Mouse (Mus musculus) kidney, embryonic 15.5 days (tissue): Measurements from ENCODE around the gene Itpr1. TPM values are rescaled to one million over a fixed set of nuclear protein-coding genes. Genes with fewer than 3 reads are reported as not detected.
A peak's percentile ranks its signal among the peaks of the same experiment; 100 is the strongest.

Experiments used
- ATAC-seq: fragments of 200-750 bp; cut with Nextera tagmentation; replicated peaks from 2 replicates; pipeline ENCODE4 v1.8.0; 2017; ENCODE audit warnings: moderate TSS enrichment; ENCODE audit not compliant: low FRiP score
- H3K27ac ChIP-seq: fragments of 300-500 bp; sonication (generic); 2 replicates; pipeline ENCODE4 v1.5.1; 2015; ENCODE audit warnings: mild to moderate bottlenecking, inconsistent platforms
- H3K27me3 ChIP-seq: fragments of 300-500 bp; sonication (generic); 2 replicates; pipeline ENCODE4 v1.6.1; 2015; ENCODE audit warnings: inconsistent platforms
- H3K36me3 ChIP-seq: fragments of 300-500 bp; sonication (generic); 2 replicates; pipeline ENCODE4 v1.6.1; 2015; ENCODE audit warnings: inconsistent platforms
- H3K4me1 ChIP-seq: fragments of 300-500 bp; sonication (generic); 2 replicates; pipeline ENCODE4 v1.6.1; 2015; ENCODE audit warnings: inconsistent platforms
- H3K4me2 ChIP-seq: fragments of 300-500 bp; sonication (generic); 2 replicates; pipeline ENCODE4 v1.6.1; 2015; ENCODE audit warnings: moderate library complexity, mild to moderate bottlenecking, inconsistent platforms
- H3K4me3 ChIP-seq: fragments of 300-500 bp; sonication (generic); replicated peaks from 2 replicates; pipeline ENCODE4 v1.5.1; 2015; ENCODE audit warnings: mild to moderate bottlenecking, inconsistent platforms
- H3K9ac ChIP-seq: fragments of 300-500 bp; sonication (generic); 2 replicates; pipeline ENCODE4 v1.6.1; 2015; ENCODE audit warnings: mild to moderate bottlenecking, inconsistent platforms
- H3K9me3 ChIP-seq: fragments of 300-500 bp; sonication (generic); replicated peaks from 2 replicates; pipeline ENCODE4 v1.6.1; 2016; ENCODE audit warnings: inconsistent platforms
- WGBS: fragments of 180-500 bp; shearing (Covaris S2); methylation state at CpG from one replicate; pipeline ENCODE4 v1.1.7; 2015; ENCODE audit warnings: mixed read lengths; 5-methylcytosine and 5-hydroxymethylcytosine counted together
- polyA plus RNA-seq: library from polyadenylated mRNA; unstranded; fragments of >200 nt; fragmentation: Nextera tagmentation; extraction: Ambion mirVana; gene quantifications from 2 replicates; pipeline ENCODE4 v1.2.1, GENCODE M21; 2015

Itpr1 gene
- polyA plus RNA-seq, 1 experiment from 2014 or later: 19.4 TPM

DNA sequence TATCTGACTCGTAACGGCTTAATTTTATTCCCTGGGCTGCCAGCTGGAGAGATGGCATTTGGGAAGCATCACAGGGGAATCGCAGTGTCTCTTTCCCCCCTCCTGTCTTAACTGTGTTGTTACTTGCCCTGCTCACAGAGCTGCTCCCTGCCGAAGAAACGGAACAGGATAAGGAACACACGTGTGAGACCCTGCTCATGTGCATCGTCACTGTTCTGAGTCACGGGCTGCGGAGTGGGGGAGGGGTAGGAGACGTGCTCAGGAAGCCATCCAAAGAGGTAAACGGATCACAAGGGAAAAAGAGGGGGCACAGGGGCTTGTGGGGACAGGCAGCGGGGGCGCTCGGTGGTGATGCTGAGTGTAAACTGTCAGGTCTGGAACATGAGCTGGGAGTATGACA is 305.7 kb downstream of the Itpr1 start:
- peaks cover 14% of the 10 kb centered on the region; the same call in 1 of the 2 replicates for H3K4me1 ChIP-seq
- H3K9me3 ChIP-seq: no peaks in the 10 kb centered on the region
- ATAC-seq: no peak
- H3K4me2 ChIP-seq: no peak overlapping the region
- H3K27ac ChIP-seq: no peak overlapping the region
- H3K36me3 ChIP-seq: peaks cover 44% of the 10 kb centered on the region
- 61% methylated on average over 14 of the region's 14 CpGs for WGBS
- H3K27me3 ChIP-seq: no peaks in the 10 kb centered on the region
- H3K4me3 ChIP-seq: no peak overlapping the region
- H3K9ac ChIP-seq: no peak overlapping the region

DNA sequence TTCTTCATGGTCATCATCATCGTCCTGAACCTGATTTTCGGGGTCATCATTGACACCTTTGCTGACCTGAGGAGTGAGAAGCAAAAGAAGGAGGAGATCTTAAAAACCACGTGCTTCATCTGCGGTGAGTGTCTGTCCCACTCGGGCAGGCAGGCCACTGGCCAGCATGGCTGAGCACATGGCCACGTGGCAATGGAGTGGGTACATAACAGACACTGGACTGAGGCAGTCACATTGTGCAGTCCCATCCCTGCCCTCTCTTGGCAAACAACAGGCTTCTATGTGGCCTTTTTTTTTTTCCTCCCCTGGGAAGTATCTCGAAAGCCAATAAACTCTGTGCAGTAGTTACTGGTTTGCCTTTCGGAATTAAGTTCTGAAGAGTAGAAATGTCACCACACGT is 306.4 kb downstream of the Itpr1 start:
- H3K27me3 ChIP-seq: no peaks in the 10 kb centered on the region
- WGBS: 84% methylated on average over 9 of the region's 9 CpGs
- H3K9ac ChIP-seq: no peak overlapping the region
- no peaks in the 10 kb centered on the region for H3K9me3 ChIP-seq
- ATAC-seq: no peak
- H3K4me3 ChIP-seq: no peak overlapping the region
- H3K27ac ChIP-seq: no peak overlapping the region
- peaks cover 51% of the 10 kb centered on the region for H3K36me3 ChIP-seq
- H3K4me2 ChIP-seq: no peak overlapping the region
- H3K4me1 ChIP-seq: peaks cover 14% of the 10 kb centered on the region; the same call in 1 of the 2 replicates

DNA sequence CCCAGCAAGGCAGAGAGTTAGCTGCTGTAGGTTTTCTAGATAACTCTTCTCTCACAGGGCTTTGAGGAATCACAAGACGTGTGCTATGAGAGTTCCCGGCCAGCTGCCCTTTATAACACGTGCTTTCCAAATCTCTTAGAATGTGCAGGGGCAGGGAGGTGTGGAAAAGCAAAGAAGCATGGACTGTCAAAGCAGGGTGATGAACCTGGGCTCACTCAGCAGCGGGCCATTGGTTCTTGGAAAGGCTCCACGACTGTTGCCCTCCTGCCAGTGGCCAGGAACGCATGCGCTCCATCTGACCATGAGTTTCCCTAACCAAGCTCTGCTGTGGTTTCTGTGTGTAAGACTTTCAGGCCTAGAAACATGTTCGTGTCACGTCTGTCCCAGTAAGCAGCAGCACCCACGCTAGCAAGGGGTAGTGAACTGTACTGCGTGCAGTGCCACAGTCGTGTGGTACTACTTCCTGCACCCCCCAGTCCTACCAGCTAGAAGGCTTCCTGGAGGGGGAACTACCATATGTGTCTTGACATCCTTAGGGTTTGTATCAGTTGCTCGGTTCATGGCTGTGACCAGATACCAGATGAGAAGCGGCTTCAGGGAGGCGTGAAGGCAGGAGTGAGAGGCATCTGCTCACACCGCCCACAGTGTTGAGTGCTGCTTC is 311.2 kb downstream of the Itpr1 start:
- Histone ChIP-seq H3K4me1 (peaks cover 10% of the 10 kb centered on the region; the same call in 1 of the 2 replicates), H3K9ac (no peak overlapping the region), H3K27ac (no peak overlapping the region), H3K9me3 (no peaks in the 10 kb centered on the region), H3K4me3 (no peak overlapping the region), H3K27me3 (no peaks in the 10 kb centered on the region), H3K4me2 (no peak overlapping the region), H3K36me3 (peaks cover 64% of the 10 kb centered on the region)
- WGBS: 89% methylated on average over 16 of the region's 16 CpGs
- no peak for ATAC-seq

DNA sequence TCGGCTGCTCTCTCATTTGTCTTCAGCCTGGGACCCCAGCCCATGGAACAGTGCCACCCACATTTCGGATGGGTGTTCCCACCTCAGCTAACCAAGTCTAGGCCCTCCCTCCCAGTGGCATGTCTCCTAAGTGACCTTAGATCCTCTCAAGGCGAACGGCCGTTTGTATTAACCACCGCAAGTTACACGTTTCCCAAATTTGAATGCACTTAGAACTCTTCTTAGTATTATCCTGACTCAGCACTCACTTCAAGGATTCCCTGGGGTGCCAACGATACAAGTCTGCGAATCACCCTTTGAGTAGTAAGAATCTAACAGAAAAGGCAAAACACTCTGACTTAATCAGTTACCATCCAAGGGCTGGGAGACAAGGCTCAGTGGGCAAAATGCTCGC is 311.7 kb downstream of the Itpr1 start:
- no peak overlapping the region for H3K27ac ChIP-seq
- no peak for ATAC-seq

DNA sequence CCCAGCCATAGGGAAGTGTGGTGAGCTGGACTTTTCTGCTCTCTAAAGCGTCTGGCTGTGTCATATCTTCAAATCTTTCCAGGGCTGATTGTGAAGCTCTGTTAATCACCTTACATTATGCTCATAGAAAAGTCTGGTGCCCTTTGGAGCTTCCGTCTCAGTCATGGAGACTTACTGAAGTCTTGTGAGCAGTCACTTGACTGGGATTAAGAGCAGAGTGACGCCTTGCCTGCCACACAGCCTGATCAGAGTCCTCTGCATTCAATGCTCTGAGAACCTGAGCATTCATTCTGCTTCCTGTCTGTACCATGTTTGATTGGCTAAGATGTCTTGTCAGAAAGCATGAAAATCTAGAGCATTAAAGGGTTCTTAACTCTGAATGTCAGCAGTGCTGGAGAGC is 314.7 kb downstream of the Itpr1 start:
- no peak overlapping the region for H3K9ac ChIP-seq
- peaks cover 31% of the 10 kb centered on the region for H3K4me1 ChIP-seq
- no peak overlapping the region for H3K4me2 ChIP-seq
- no peak overlapping the region for H3K4me3 ChIP-seq
- ATAC-seq: no peak
- WGBS: 80% methylated on average over 3 of the region's 3 CpGs
- H3K36me3 ChIP-seq: peaks cover 41% of the 10 kb centered on the region
- H3K9me3 ChIP-seq: no peaks in the 10 kb centered on the region
- H3K27ac ChIP-seq: 0 out of 2 replicates have a peak overlapping the region, but pooled peaks have one; percentile 22
- H3K27me3 ChIP-seq: no peaks in the 10 kb centered on the region

More for the DNA sequence above, 311.7 kb downstream of the Itpr1 start:
- WGBS: 90% methylated on average over 10 of the region's 10 CpGs
- Histone ChIP-seq H3K4me1 (peaks cover 10% of the 10 kb centered on the region; the same call in 1 of the 2 replicates), H3K9ac (no peak overlapping the region), H3K36me3 (peaks cover 61% of the 10 kb centered on the region), H3K27me3 (no peaks in the 10 kb centered on the region), H3K9me3 (no peaks in the 10 kb centered on the region), H3K4me3 (no peak overlapping the region), H3K4me2 (no peak overlapping the region)

DNA sequence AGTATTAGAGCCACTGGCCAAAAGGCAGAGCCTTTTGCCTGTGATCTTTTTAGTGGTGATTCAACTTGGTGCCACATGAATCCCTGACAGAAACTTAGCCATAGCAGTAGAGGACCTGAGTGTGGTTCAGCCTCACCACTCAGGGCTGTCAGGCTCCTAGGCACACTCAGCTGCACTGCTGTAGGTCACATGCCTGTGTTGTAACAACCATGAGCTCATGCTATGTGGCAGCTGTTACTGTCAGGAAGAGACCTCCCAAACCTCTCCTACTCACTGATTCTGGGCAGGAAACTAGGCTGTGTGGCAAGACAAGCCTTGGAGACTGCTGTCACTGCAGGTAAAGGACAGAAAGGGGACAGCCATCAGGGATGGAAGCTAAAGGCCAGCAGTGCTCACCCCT is 315.1 kb downstream of the Itpr1 start:
- Histone ChIP-seq H3K4me3 (no peak overlapping the region), H3K27ac (0 out of 2 replicates have a peak overlapping the region, but pooled peaks have one; percentile 22), H3K4me1 (peaks cover 35% of the 10 kb centered on the region), H3K36me3 (peaks cover 37% of the 10 kb centered on the region), H3K27me3 (no peaks in the 10 kb centered on the region), H3K9ac (no peak overlapping the region), H3K4me2 (no peak overlapping the region), H3K9me3 (no peaks in the 10 kb centered on the region)
- ATAC-seq: no peak

DNA sequence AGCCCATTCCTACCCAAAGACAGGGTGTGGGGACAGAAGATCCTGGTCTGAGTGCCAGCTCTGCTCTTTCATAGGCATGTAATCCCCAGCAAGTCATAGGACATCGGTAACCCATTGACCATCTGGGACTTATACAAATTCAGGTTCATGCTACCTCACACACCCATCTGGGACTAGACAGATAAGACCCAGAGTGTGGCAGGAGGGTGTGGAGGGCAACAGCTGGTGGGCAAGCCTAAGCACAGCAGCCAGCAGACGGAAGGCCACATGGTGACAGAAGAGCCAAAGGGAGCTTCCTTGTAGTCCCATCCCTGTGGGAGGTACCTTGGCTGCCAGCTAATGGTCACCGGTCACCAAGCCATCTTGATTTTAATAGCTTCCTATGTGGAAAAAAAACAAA is 316.3 kb downstream of the Itpr1 start:
- Histone ChIP-seq H3K9ac (no peak overlapping the region), H3K9me3 (no peaks in the 10 kb centered on the region), H3K4me2 (no peak overlapping the region), H3K4me3 (no peak overlapping the region), H3K27ac (no peak overlapping the region), H3K27me3 (no peaks in the 10 kb centered on the region), H3K36me3 (peaks cover 26% of the 10 kb centered on the region), H3K4me1 (peaks cover 45% of the 10 kb centered on the region)
- 86% methylated on average over 3 of the region's 3 CpGs for WGBS
- peak; percentile 38; the same call in 1 of the 2 replicates for ATAC-seq

DNA sequence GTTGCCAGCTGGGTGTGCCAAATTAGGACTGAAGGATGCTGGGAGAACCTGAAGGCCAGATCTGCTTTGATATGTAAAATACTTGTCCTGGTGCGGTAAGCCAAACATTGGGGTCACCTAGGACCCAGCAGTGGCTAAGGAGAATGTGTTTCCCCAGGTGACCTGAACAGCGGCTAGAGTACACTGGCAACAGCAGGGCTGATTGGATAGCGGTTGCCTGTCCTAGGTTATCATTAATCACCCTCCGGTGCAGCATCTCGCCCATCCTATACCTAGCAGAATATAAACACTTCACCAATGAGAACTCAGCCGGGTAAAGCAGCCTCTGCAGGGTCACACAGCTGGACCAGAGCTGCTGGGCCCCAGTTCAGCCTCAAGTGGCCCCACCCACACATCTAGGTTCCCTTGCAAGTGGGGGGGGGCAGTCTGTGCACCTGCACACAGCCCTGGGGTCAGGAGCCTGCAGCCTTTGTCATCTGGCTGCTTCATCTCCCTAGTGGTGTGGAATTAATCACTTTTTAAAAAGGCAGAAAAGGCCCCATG is 318.0 kb downstream of the Itpr1 start:
- Histone ChIP-seq H3K27ac (peak overlapping the region; percentile 78), H3K9me3 (no peaks in the 10 kb centered on the region), H3K4me3 (no peak overlapping the region), H3K4me1 (peaks cover 54% of the 10 kb centered on the region), H3K9ac (no peak overlapping the region), H3K36me3 (peaks cover 12% of the 10 kb centered on the region; the same call in 1 of the 2 replicates), H3K4me2 (no peak overlapping the region), H3K27me3 (no peaks in the 10 kb centered on the region)
- 34% methylated on average over 6 of the region's 6 CpGs for WGBS
- ATAC-seq: peak; percentile 53

DNA sequence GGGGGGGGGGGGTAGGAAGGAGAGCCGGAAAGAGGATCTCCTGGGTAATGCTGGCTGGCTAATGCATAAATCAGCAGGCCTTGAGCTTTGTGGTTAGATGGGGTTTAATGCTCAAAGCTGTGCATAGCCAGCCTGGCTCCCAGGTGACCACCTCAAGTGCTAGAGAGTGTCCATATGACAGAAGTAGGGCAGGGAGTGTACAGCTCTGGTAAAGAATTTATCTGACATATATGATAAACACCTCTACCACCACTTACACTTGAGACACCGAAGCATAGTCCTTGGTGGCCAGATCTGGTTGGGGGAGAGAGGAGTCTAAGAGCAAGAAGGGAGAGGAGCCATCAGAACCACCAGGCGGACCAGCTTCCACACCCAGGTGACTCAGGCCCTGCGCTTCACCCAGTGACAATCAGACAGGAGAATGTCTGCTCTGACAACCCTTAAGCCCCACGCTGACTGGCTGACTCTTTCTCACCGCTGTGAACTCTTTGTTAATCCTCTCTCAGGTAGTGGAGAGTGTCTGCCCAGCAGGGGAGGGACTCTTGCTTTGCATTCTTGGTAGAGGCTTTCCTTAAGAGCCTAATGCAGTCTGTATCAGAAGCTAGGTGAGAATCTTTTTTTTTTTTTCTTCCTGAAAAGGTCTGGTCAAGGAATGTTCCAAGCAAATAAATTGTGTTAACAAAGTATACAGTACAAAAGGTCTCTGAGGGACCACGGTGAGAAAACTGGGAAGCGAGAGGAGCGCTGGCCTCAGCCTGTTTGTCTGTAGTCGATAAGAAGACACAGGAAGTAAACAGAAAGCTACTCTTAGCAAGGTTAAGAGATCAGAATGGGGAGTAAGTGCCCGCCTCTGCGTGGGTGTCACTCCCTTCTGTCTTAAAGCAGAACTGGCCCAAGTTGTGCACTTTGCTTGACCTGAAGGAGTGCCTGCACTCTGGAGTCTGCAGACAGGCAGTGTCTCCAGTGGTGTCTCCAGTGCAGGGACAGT is 318.7 kb downstream of the Itpr1 start:
- H3K36me3 ChIP-seq: peaks cover 7% of the 10 kb centered on the region; the same call in 1 of the 2 replicates
- H3K27me3 ChIP-seq: no peaks in the 10 kb centered on the region
- WGBS: 27% methylated on average over 12 of the region's 12 CpGs
- ATAC-seq: peak; percentile 40
- H3K9ac ChIP-seq: no peak overlapping the region
- H3K9me3 ChIP-seq: no peaks in the 10 kb centered on the region
- H3K4me2 ChIP-seq: no peak overlapping the region
- H3K4me3 ChIP-seq: no peak overlapping the region
- peak overlapping the region; percentile 78 for H3K27ac ChIP-seq
- peaks cover 55% of the 10 kb centered on the region for H3K4me1 ChIP-seq

DNA sequence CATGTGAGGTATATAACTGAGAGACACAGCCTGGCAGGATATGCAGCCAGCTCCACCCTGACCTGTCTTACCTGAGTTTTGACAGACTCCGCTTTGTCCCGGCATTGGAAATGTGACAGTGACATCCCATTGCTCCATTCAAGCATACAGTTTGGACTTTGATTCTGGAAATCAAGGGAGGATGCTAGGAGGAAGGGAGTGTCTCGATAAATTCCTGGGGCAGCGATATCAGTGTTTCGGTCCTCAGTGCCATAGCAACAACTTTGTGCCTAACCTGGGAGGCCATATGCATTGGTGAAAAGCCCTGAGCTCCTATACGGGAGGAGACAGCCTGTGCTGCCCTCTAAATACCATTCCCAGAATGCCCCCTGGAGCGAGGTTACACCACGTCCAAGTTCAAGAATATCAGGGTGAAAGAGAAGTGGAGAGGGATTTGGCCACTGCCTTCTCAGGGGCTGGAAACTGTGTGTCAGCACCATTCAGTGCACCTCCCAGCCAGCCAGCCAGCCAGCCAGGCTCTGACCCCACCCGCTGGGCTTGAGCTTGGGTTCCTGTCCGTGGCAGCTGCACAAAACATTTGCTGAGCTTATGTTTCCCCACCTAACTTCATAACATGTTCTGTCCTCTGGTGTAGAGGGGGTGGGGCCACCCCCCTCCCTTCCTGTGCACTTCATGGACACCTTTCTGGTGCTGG is 319.7 kb downstream of the Itpr1 start:
- peak overlapping the region; percentile 78; the same call in 1 of the 2 replicates for H3K27ac ChIP-seq
- H3K4me2 ChIP-seq: no peak overlapping the region
- 72% methylated on average over 10 of the region's 10 CpGs for WGBS
- no peaks in the 10 kb centered on the region for H3K27me3 ChIP-seq
- no peak for ATAC-seq
- peaks cover 64% of the 10 kb centered on the region for H3K4me1 ChIP-seq
- H3K9ac ChIP-seq: no peak overlapping the region
- no peak overlapping the region for H3K4me3 ChIP-seq
- H3K9me3 ChIP-seq: no peaks in the 10 kb centered on the region
- 0 out of 2 replicates have a peak, but pooled peaks cover 8% of the 10 kb centered on the region for H3K36me3 ChIP-seq

DNA sequence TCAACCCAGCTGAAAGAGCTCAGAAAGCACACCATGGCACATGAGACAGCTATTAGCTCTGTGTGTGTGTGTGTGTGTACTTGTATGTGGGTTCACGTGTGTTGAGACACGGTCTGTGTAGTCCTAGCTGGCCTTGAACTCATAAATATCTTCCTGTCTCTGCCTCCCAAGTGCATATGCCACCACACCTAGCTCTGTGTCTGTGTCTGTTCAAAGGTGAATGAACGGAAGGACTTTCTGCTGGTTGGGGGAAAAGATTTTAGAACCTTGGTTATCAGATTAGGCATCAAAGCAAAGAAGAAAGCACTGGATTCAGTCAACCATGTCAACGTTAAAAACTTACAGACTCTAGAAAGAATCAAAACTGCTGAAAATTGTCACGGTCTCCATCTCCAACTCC is 321.2 kb downstream of the Itpr1 start:
- Histone ChIP-seq H3K4me2 (no peak overlapping the region), H3K36me3 (0 out of 2 replicates have a peak, but pooled peaks cover 5% of the 10 kb centered on the region), H3K4me3 (no peak overlapping the region), H3K27ac (peak overlapping the region; percentile 52; the same call in 1 of the 2 replicates), H3K4me1 (peaks cover 58% of the 10 kb centered on the region), H3K9ac (no peak overlapping the region), H3K9me3 (no peaks in the 10 kb centered on the region), H3K27me3 (no peaks in the 10 kb centered on the region)
- no peak for ATAC-seq
- WGBS: 56% methylated on average over 5 of the region's 5 CpGs
